ENCODE assay signal across 21 mouse cellular contexts in the genomic region with DNA sequence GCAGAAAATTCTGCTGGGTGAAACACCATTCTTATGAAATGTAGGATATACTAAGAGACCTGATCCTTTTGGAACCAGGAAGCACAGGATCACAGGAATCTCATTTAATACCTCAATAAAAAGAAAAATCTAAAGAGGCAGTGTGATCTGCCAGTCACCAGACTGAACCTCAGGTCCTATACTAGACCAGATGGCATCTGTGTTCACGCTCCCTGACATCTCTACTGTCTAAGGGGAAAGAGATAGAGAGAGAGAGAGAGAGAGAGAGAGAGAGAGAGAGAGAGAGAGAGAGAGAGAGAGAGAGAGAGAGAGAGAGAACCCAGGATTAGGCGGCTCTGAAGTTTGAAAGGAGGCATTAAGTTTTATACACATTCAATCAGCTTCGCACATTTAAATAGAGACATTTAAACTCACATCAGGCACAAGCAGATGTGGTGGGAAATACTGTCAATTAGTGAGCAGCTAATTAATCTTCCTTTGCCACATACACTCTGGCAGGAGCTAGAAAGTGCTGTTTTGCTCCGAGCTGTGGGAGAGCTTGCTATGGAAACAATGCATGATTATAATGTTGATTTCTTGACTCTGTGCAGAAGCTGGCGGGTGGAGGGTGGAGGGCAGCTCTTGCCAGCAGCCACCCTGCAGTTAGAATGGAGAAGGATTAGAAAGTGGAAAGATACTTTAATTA. TPM values are rescaled to one million over a fixed set of nuclear protein-coding genes. Genes with fewer than 3 reads are reported as not detected.
DNase-seq lines count a peak whose midpoint lies in the region; ATAC-seq and TF ChIP-seq lines count a peak whose summit lies in the region.
"Had no signal": no experiment of that assay in that cellular context is flagged by ENCODE, and none has a peak within 500 bp of the region (broad histone marks: within the 10 kb centered on the region; RNA-seq: fewer than 3 reads in every experiment).

No protein-coding gene starts in this region.

- H3K27ac ChIP-seq in embryonic facial prominence, embryonic 14.5 days (replicated peaks; ENCODE audit: low read depth, low read length): no peak overlapping the region
- H3K27ac ChIP-seq in embryonic facial prominence, embryonic 10.5 days (replicated peaks): no peak overlapping the region
- H3K27ac ChIP-seq in hindbrain, postnatal 0 days: no peak overlapping the region
- no peak overlapping the region for H3K27ac ChIP-seq in heart, embryonic 12.5 days (ENCODE audit: poor library complexity, severe bottlenecking)
- H3K27ac ChIP-seq: liver, embryonic 12.5 days; midbrain, embryonic 12.5 days; stomach, embryonic 15.5 days had no signal

- H3K27me3 ChIP-seq in embryonic facial prominence, embryonic 14.5 days (replicated peaks; ENCODE audit: control insufficient read depth, insufficient read depth, low read length): no peaks in the 10 kb centered on the region
- no peaks in the 10 kb centered on the region for H3K27me3 ChIP-seq in embryonic facial prominence, embryonic 10.5 days (replicated peaks; ENCODE audit: low read depth, poor library complexity, severe bottlenecking)
- H3K27me3 ChIP-seq in hindbrain, postnatal 0 days (ENCODE audit: insufficient read depth, low read length): no peaks in the 10 kb centered on the region
- H3K27me3 ChIP-seq in heart, embryonic 12.5 days (replicated peaks): no peaks in the 10 kb centered on the region
- H3K27me3 ChIP-seq: CH12.LX; liver, embryonic 12.5 days; midbrain, embryonic 12.5 days; stomach, embryonic 15.5 days had no signal

- H3K4me1 ChIP-seq in embryonic facial prominence, embryonic 14.5 days (ENCODE audit: control insufficient read depth, insufficient read depth, low read length): no peaks in the 10 kb centered on the region
- 0 out of 2 replicates have a peak, but pooled peaks cover 2% of the 10 kb centered on the region for H3K4me1 ChIP-seq in embryonic facial prominence, embryonic 10.5 days
- no peaks in the 10 kb centered on the region for H3K4me1 ChIP-seq in hindbrain, postnatal 0 days (ENCODE audit: insufficient read depth, low read length)
- H3K4me1 ChIP-seq in heart, embryonic 12.5 days (replicated peaks): no peaks in the 10 kb centered on the region
- H3K4me1 ChIP-seq: liver, embryonic 12.5 days; stomach, embryonic 15.5 days had no signal

- peaks cover 7% of the 10 kb centered on the region; the same call in 1 of the 2 replicates for H3K9me3 ChIP-seq in embryonic facial prominence, embryonic 14.5 days (ENCODE audit: control insufficient read depth, low read length)
- H3K9me3 ChIP-seq in embryonic facial prominence, embryonic 10.5 days: no peaks in the 10 kb centered on the region
- no peaks in the 10 kb centered on the region for H3K9me3 ChIP-seq in hindbrain, postnatal 0 days (ENCODE audit: low read length)
- H3K9me3 ChIP-seq in heart, embryonic 12.5 days (replicated peaks): no peaks in the 10 kb centered on the region
- H3K9me3 ChIP-seq: liver, embryonic 12.5 days; stomach, embryonic 15.5 days had no signal

- no peak overlapping the region for H3K4me2 ChIP-seq in embryonic facial prominence, embryonic 14.5 days (ENCODE audit: low read depth, low read length)
- no peak overlapping the region for H3K4me2 ChIP-seq in hindbrain, postnatal 0 days (ENCODE audit: low read depth, low read length)
- H3K4me2 ChIP-seq in heart, embryonic 12.5 days: no peak overlapping the region
- H3K4me2 ChIP-seq: liver, embryonic 12.5 days; midbrain, embryonic 12.5 days; stomach, embryonic 15.5 days had no signal

- no peak for TF ChIP-seq CTCF in hindbrain, postnatal 0 days (IDR thresholded peaks at IDR 0.05; ENCODE audit: low read depth)

- H3K36me3 ChIP-seq in embryonic facial prominence, embryonic 14.5 days (ENCODE audit: control insufficient read depth, insufficient read depth, low read length): no peaks in the 10 kb centered on the region
- no peaks in the 10 kb centered on the region for H3K36me3 ChIP-seq in embryonic facial prominence, embryonic 10.5 days (replicated peaks)
- no peaks in the 10 kb centered on the region for H3K36me3 ChIP-seq in hindbrain, postnatal 0 days (ENCODE audit: insufficient read depth, low read length)
- no peaks in the 10 kb centered on the region for H3K36me3 ChIP-seq in heart, embryonic 12.5 days
- H3K36me3 ChIP-seq: liver, embryonic 12.5 days; midbrain, embryonic 12.5 days; stomach, embryonic 15.5 days had no signal

- 45% methylated on average over 5 of the region's 5 CpGs for WGBS in embryonic facial prominence, embryonic 14.5 days
- WGBS in embryonic facial prominence, embryonic 10.5 days: 42% methylated on average over 5 of the region's 5 CpGs
- WGBS in hindbrain, postnatal 0 days: 16% methylated on average over 5 of the region's 5 CpGs
- WGBS in heart, embryonic 12.5 days: 50% methylated on average over 5 of the region's 5 CpGs

- H3K4me3 ChIP-seq in embryonic facial prominence, embryonic 14.5 days (ENCODE audit: low read depth, low read length): no peak overlapping the region
- H3K4me3 ChIP-seq in embryonic facial prominence, embryonic 10.5 days: no peak overlapping the region
- no peak overlapping the region for H3K4me3 ChIP-seq in hindbrain, postnatal 0 days (ENCODE audit: low read length)
- H3K4me3 ChIP-seq in heart, embryonic 12.5 days: no peak overlapping the region
- H3K4me3 ChIP-seq: liver, embryonic 12.5 days; midbrain, embryonic 12.5 days; stomach, embryonic 15.5 days had no signal

- peak; percentile 16 for DNase-seq in embryonic facial prominence, embryonic 14.5 days (ENCODE audit: low spot score)
- DNase-seq in embryonic facial prominence, embryonic 10.5 days (ENCODE audit: low spot score): no peak
- peak; percentile 24 for DNase-seq in right cerebral cortex, adult 18-20 months
- no peak for DNase-seq in right cerebral cortex, postnatal 14 days
- peak; percentile 59 for DNase-seq in hindbrain, postnatal 0 days (ENCODE audit: low spot score)
- DNase-seq in right cerebral cortex, postnatal 36 days (ENCODE audit: low spot score in 2 of 2): peak; percentile 10 to 14
- no peak for DNase-seq in urinary bladder, postnatal 36 days (ENCODE audit: low spot score in 2 of 2)
- DNase-seq: cerebellum, adult 8-10 months; gastrocnemius, postnatal 10 days; heart, postnatal 36 days; kidney, adult 18-20 months; kidney, postnatal 36 days; thymus, postnatal 25 days had no signal

- no peak for ATAC-seq in embryonic facial prominence, embryonic 14.5 days (ENCODE audit: low read depth)
- ATAC-seq in hindbrain, postnatal 0 days: peak; percentile 51; the same call in 1 of the 2 replicates
- ATAC-seq in heart, embryonic 12.5 days (ENCODE audit: insufficient number of reproducible peaks, low FRiP score): no peak
- ATAC-seq: liver, embryonic 12.5 days; Patski had no signal

- H3K9ac ChIP-seq in embryonic facial prominence, embryonic 14.5 days (ENCODE audit: low read depth, low read length): no peak overlapping the region
- H3K9ac ChIP-seq in hindbrain, postnatal 0 days (replicated peaks; ENCODE audit: low read length): no peak overlapping the region
- H3K9ac ChIP-seq in heart, embryonic 12.5 days: no peak overlapping the region
- H3K9ac ChIP-seq: liver, embryonic 12.5 days; midbrain, embryonic 12.5 days; stomach, embryonic 15.5 days had no signal

RNA-seq across cellular contexts. Expression of a gene that starts 43.7 kb away (rescaled TPM):
- polyA plus RNA-seq in embryonic facial prominence, embryonic 14.5 days (2014; fragmentation: Nextera tagmentation; extraction: Ambion mirVana): 0.90 TPM in 1 of 2 replicates, not detected in the other
- polyA plus RNA-seq in embryonic facial prominence, embryonic 10.5 days (2016; fragmentation: Nextera tagmentation; extraction: Ambion mirVana): not detected in 2 replicates
- 5.4 and 7.3 TPM in 2 replicates for total RNA-seq in hindbrain, postnatal 0 days (2014; rRNA removed)
- polyA plus RNA-seq in hindbrain, postnatal 0 days (2015; fragmentation: Nextera tagmentation; extraction: Ambion mirVana): 4.5 and 6.7 TPM in 2 replicates
- 0.10 TPM in 1 of 2 replicates, not detected in the other for polyA plus RNA-seq in heart, embryonic 12.5 days (2016; fragmentation: Nextera tagmentation; extraction: Ambion mirVana)
- total RNA-seq: CH12.LX; gastrocnemius, postnatal 10 days; heart, adult 8-10 months; heart, postnatal 36 days; neutrophil, adult 5-6 weeks had no signal
- polyA plus RNA-seq: liver, embryonic 12.5 days; midbrain, embryonic 12.5 days; Patski; stomach, embryonic 15.5 days had no signal

Comparison
In these comparisons a context has a peak if more than half of its experiments do, and no peak if none do; other contexts are left out.
1. DNase-seq: peak in embryonic facial prominence, embryonic 14.5 days (single experiment), right cerebral cortex, adult 18-20 months (single experiment), hindbrain, postnatal 0 days (single experiment) and right cerebral cortex, postnatal 36 days (2 of 2); none in embryonic facial prominence, embryonic 10.5 days (single experiment), right cerebral cortex, postnatal 14 days (single experiment) and urinary bladder, postnatal 36 days (0 of 2).